Mouse (Mus musculus) adrenal gland (tissue): ENCODE measurements around the gene Zwilch.

Experiments
- intact Hi-C: fragments of 180-260 bp; cut with DNase I; formaldehyde crosslinking; loops from one replicate; pipeline ENCODE4 v1.15.1; 2025

Zwilch gene

GRCm38 (mm10) chr9:64114646-64115045, 58.3 kb downstream of the Zwilch start:
- intact Hi-C loops: no loop called here

- intact Hi-C loops: no loop called here
Measured at GRCm38 (mm10) chr9:64110502-64110901, 62.4 kb downstream of the Zwilch start.

GRCm38 (mm10) chr9:64105301-64105700, 67.6 kb downstream of the Zwilch start:
- intact Hi-C loops: no loop called here

- intact Hi-C loops: no loop called here
Measured at GRCm38 (mm10) chr9:64100442-64100841, 72.5 kb downstream of the Zwilch start.

- intact Hi-C loops: no loop called here
Measured at GRCm38 (mm10) chr9:64098282-64098681, 74.6 kb downstream of the Zwilch start.

GRCm38 (mm10) chr9:64094083-64094482, 78.8 kb downstream of the Zwilch start:
- intact Hi-C loops: no loop called here

- intact Hi-C loops: no loop called here
Measured at GRCm38 (mm10) chr9:64089004-64089403, 83.9 kb downstream of the Zwilch start.

GRCm38 (mm10) chr9:64088346-64088745, 84.6 kb downstream of the Zwilch start:
- intact Hi-C loops: no loop called here

- intact Hi-C loops: loop anchor here (1.0 to 2.0 kb wide), 2 partner anchors 63 to 128 kb away; no protein-coding TSS in a partner anchor
Measured at GRCm38 (mm10) chr9:64087461-64088235, 85.3 kb downstream of the Zwilch start.
